Mouse (Mus musculus) liver, embryonic 11.5 days (tissue): ENCODE measurements around the gene Trim56. TPM values are rescaled to one million over a fixed set of nuclear protein-coding genes. Genes with fewer than 3 reads are reported as not detected.

ENCODE experiments used
- ATAC-seq: fragments of 200-750 bp; cut with Nextera tagmentation; replicated peaks from 2 replicates; pipeline ENCODE4 v1.8.0; 2017; ENCODE audit warnings: moderate number of reproducible peaks, mild to moderate bottlenecking, moderate TSS enrichment, moderate library complexity; ENCODE audit not compliant: low FRiP score
- DNase-seq: peaks from one replicate; pipeline ENCODE4 v3.0.0-alpha.2; 2017; ENCODE audit warnings: low spot score
- H3K27ac ChIP-seq: fragments of 300-500 bp; sonication (generic); 2 replicates; pipeline ENCODE4 v1.5.1; 2014; ENCODE audit warnings: mild to moderate bottlenecking, low read depth, low read length, control low read depth
- H3K27me3 ChIP-seq: fragments of 300-500 bp; sonication (generic); replicated peaks from 2 replicates; pipeline ENCODE4 v1.6.1; 2014; ENCODE audit warnings: low read length, mixed read lengths; ENCODE audit not compliant: control insufficient read depth, insufficient read depth
- H3K36me3 ChIP-seq: fragments of 300-500 bp; sonication (generic); 2 replicates; pipeline ENCODE4 v1.6.1; 2014; ENCODE audit warnings: mild to moderate bottlenecking, low read length, moderate library complexity, mixed read lengths; ENCODE audit not compliant: control insufficient read depth, insufficient read depth
- H3K4me1 ChIP-seq: fragments of 300-500 bp; sonication (generic); replicated peaks from 2 replicates; pipeline ENCODE4 v1.6.1; 2014; ENCODE audit warnings: low read length, mixed read lengths; ENCODE audit not compliant: control insufficient read depth, insufficient read depth
- H3K4me2 ChIP-seq: fragments of 300-500 bp; sonication (generic); 2 replicates; pipeline ENCODE4 v1.6.1; 2014; ENCODE audit warnings: mild to moderate bottlenecking, control low read depth, moderate library complexity
- H3K4me3 ChIP-seq: fragments of 300-500 bp; sonication (generic); 2 replicates; pipeline ENCODE4 v1.5.1; 2014; ENCODE audit warnings: low read depth, low read length, control low read depth
- H3K9ac ChIP-seq: fragments of 300-500 bp; sonication (generic); 2 replicates; pipeline ENCODE4 v1.6.1; 2014; ENCODE audit warnings: low read depth, low read length, control low read depth
- H3K9me3 ChIP-seq: fragments of 300-500 bp; sonication (generic); 2 replicates; pipeline ENCODE4 v1.6.1; 2016; ENCODE audit warnings: low read length, inconsistent platforms, mixed read lengths; ENCODE audit not compliant: control insufficient read depth
- WGBS: fragments of 180-500 bp; shearing (Covaris S2); extraction: QIAGEN DNeasy Blood & Tissue Kit; methylation state at CpG from one replicate; pipeline ENCODE4 v1.1.7; 2014; 5-methylcytosine and 5-hydroxymethylcytosine counted together
- polyA plus RNA-seq: library from polyadenylated mRNA; unstranded; fragments of >200 nt; fragmentation: Nextera tagmentation; extraction: Ambion mirVana; gene quantifications from 2 replicates; pipeline ENCODE4 v1.2.1, GENCODE M21; 2014

The Trim56 gene
- polyA plus RNA-seq, 1 experiment from 2014 or later: 8.7 TPM

DNA sequence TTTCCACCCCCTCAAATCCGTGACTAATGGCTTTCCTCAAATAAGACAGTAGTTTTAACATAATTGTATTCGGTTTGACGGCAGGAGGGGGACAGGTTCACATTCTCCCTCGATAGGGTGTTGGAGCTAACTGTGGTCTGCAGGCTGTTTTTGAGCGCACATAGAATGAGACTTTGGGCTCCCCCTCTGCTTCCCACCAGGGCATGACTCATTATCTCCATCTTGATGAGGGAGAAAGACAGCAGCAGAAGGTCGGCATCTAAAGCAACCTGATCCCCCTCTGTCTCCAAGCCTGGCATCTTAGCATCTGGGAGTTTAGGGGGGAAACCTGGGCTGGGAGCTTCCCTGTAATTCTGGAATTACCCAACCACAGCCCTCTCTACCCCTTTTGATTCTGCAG, 50.6 kb downstream of the Trim56 start:
- Histone ChIP-seq H3K27me3 (no peaks in the 10 kb centered on the region), H3K4me1 (no peaks in the 10 kb centered on the region), H3K4me2 (no peak overlapping the region), H3K9ac (no peak overlapping the region), H3K27ac (no peak overlapping the region), H3K4me3 (no peak overlapping the region), H3K9me3 (no peaks in the 10 kb centered on the region), H3K36me3 (no peaks in the 10 kb centered on the region)
- DNase-seq (no peak), ATAC-seq (no peak)
- 69% methylated on average over 6 of the region's 6 CpGs for WGBS

DNA sequence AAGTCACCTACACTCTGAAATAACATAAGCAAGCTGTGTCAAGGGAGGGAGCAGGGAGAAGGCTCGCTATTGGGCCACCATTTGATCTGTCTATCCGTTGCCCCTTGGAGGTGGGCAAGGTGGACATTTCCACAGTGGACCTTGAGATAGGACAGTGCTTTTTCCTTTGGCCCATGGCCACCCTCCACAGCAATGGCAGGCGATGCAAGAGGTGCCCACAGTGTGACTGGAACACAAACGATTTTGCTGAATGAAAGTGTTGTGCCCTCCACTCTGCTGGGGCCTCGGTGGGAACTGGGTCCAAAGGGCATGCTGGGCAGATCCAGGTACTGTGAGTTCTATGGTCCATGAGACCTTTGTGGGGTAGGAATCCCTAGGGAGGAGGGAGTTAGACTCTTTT, 53.4 kb downstream of the Trim56 start:
- Histone ChIP-seq H3K4me1 (no peaks in the 10 kb centered on the region), H3K36me3 (no peaks in the 10 kb centered on the region), H3K9me3 (no peaks in the 10 kb centered on the region), H3K27ac (no peak overlapping the region), H3K4me3 (no peak overlapping the region), H3K27me3 (no peaks in the 10 kb centered on the region), H3K9ac (no peak overlapping the region), H3K4me2 (no peak overlapping the region)
- ATAC-seq (no peak), DNase-seq (no peak)
- 84% methylated on average over 5 of the region's 5 CpGs for WGBS

- Histone ChIP-seq H3K27me3 (no peaks in the 10 kb centered on the region), H3K9ac (no peak overlapping the region), H3K4me1 (no peaks in the 10 kb centered on the region), H3K4me3 (no peak overlapping the region), H3K4me2 (no peak overlapping the region), H3K27ac (no peak overlapping the region), H3K9me3 (no peaks in the 10 kb centered on the region), H3K36me3 (no peaks in the 10 kb centered on the region)
- ATAC-seq (no peak), DNase-seq (no peak)
- 22% methylated on average over 11 of the region's 12 CpGs for WGBS
Observed at GRCm38 (mm10) chr5:137061809-137062481, 54.1 kb downstream of the Trim56 start.

Other genes with a start within 250 kb of the Trim56 start
- 9.1 and 9.8 TPM in 2 replicates for gene Col26a1, start 233.0 kb downstream of the Trim56 start, polyA plus RNA-seq
- gene Ift22, start 208.1 kb downstream of the Trim56 start, polyA plus RNA-seq: 28.5 and 32.4 TPM in 2 replicates
- 241 and 251 TPM in 2 replicates for gene Fis1, start 162.9 kb downstream of the Trim56 start, polyA plus RNA-seq
- 2.5 and 2.8 TPM in 2 replicates for gene Cldn15, start 149.6 kb downstream of the Trim56 start, polyA plus RNA-seq
- gene Plod3, start 129.2 kb downstream of the Trim56 start, polyA plus RNA-seq: 28.7 and 29.2 TPM in 2 replicates
- gene Znhit1, start 128.2 kb downstream of the Trim56 start, polyA plus RNA-seq: 93.8 and 97.2 TPM in 2 replicates
- 0.07 TPM in 1 of 2 replicates, not detected in the other for gene Vgf, start 89.8 kb downstream of the Trim56 start, polyA plus RNA-seq
- gene Ap1s1, start 70.1 kb downstream of the Trim56 start, polyA plus RNA-seq: 163 and 175 TPM in 2 replicates
- gene Serpine1, start 43.9 kb downstream of the Trim56 start, polyA plus RNA-seq: 0.09 and 0.15 TPM in 2 replicates
- not detected in 2 replicates for gene Muc3, start 33.1 kb upstream of the Trim56 start, polyA plus RNA-seq
- 0.43 TPM in 1 of 2 replicates, not detected in the other for gene Muc3a, start 96.2 kb upstream of the Trim56 start, polyA plus RNA-seq
- 22.7 and 23.3 TPM in 2 replicates for gene Ache, start 171.3 kb upstream of the Trim56 start, polyA plus RNA-seq
- gene Ufsp1, start 178.4 kb upstream of the Trim56 start, polyA plus RNA-seq: 13.3 and 13.5 TPM in 2 replicates
- 165 and 169 TPM in 2 replicates for gene Srrt, start 191.5 kb upstream of the Trim56 start, polyA plus RNA-seq
- gene Trip6, start 198.2 kb upstream of the Trim56 start, polyA plus RNA-seq: 31.0 and 31.6 TPM in 2 replicates
- gene Slc12a9, start 217.4 kb upstream of the Trim56 start, polyA plus RNA-seq: 6.4 and 7.0 TPM in 2 replicates
- gene Ephb4, start 233.9 kb upstream of the Trim56 start, polyA plus RNA-seq: 28.2 and 29.9 TPM in 2 replicates